Mouse (Mus musculus) large intestine, adult 2 months (tissue): ENCODE measurements around the gene Arrb2. TPM values are rescaled to one million over a fixed set of nuclear protein-coding genes. Genes with fewer than 3 reads are reported as not detected.
"Not testable (repeated sequence)": the region's sequence is repeated elsewhere in the genome, so short reads cannot be mapped to it uniquely, and the experiment has no call there.

Experiments
- DNase-seq: peaks from one replicate; pipeline ENCODE4 v3.0.0-alpha.2; 2012; ENCODE audit warnings: low read depth, low spot score
- WGBS: fragments of 180-500 bp; shearing (Covaris S2); methylation state at CpG from one replicate; pipeline ENCODE4 v1.1.7; 2018; 5-methylcytosine and 5-hydroxymethylcytosine counted together
- polyA plus RNA-seq: library from polyadenylated mRNA; depleted of rRNA; stranded (reverse); fragments of >200 nt; gene quantifications from 2 replicates; pipeline ENCODE4 v1.2.3, GENCODE M21; 2012

Arrb2 gene
- polyA plus RNA-seq, 1 experiment: 31.7 TPM

- no peak for DNase-seq
- 94% methylated on average over 7 of the region's 7 CpGs for WGBS
Measured at GRCm38 (mm10) chr11:70441882-70442281, 9.4 kb downstream of the Arrb2 start.

GRCm38 (mm10) chr11:70443964-70444363, 11.5 kb downstream of the Arrb2 start:
- no peak for DNase-seq
- WGBS: 63% methylated on average over 3 of the region's 3 CpGs

- no peak for DNase-seq
- WGBS: 46% methylated on average over 6 of the region's 6 CpGs
Measured at GRCm38 (mm10) chr11:70444667-70445066, 12.2 kb downstream of the Arrb2 start.

GRCm38 (mm10) chr11:70446756-70447155, 14.3 kb downstream of the Arrb2 start:
- WGBS: 52% methylated on average over 3 of the region's 3 CpGs
- no peak for DNase-seq

GRCm38 (mm10) chr11:70447373-70447772, 14.9 kb downstream of the Arrb2 start:
- WGBS: 81% methylated on average over 1 of the region's 1 CpGs
- no peak for DNase-seq

GRCm38 (mm10) chr11:70450926-70451325, 18.5 kb downstream of the Arrb2 start:
- 83% methylated on average over 2 of the region's 2 CpGs for WGBS
- no peak for DNase-seq

- under 1% methylated on average over 46 of the region's 46 CpGs for WGBS
- peak; percentile 95 for DNase-seq
Measured at GRCm38 (mm10) chr11:70451797-70452498, 19.5 kb downstream of the Arrb2 start, which contains the start of gene Med11. Gene Med11, plus strand, starts transcription at chr11:70451919.

GRCm38 (mm10) chr11:70453261-70454044, 21.0 kb downstream of the Arrb2 start:
- DNase-seq: no peak
- 65% methylated on average over 9 of the region's 9 CpGs for WGBS

GRCm38 (mm10) chr11:70458688-70459600, 26.5 kb downstream of the Arrb2 start, which contains the start of gene Zmynd15:
Gene Zmynd15, plus strand, starts transcription at chr11:70459433.
- 9% methylated on average over 32 of the region's 32 CpGs for WGBS
- DNase-seq: no peak

- no peak for DNase-seq
Measured at GRCm38 (mm10) chr11:70459601-70460101, 27.2 kb downstream of the Arrb2 start, which contains the start of gene Cxcl16. Gene Cxcl16, minus strand, starts transcription at chr11:70459984.

GRCm38 (mm10) chr11:70463970-70464369, 31.5 kb downstream of the Arrb2 start:
- no peak for DNase-seq
- 83% methylated on average over 5 of the region's 5 CpGs for WGBS

More at GRCm38 (mm10) chr11:70459601-70460101, 27.2 kb downstream of the Arrb2 start, which contains the start of gene Cxcl16:
- 2% methylated on average over 30 of the region's 30 CpGs for WGBS

GRCm38 (mm10) chr11:70465211-70465610, 32.8 kb downstream of the Arrb2 start:
- 66% methylated on average over 16 of the region's 16 CpGs for WGBS
- no peak for DNase-seq

GRCm38 (mm10) chr11:70465824-70466223, 33.4 kb downstream of the Arrb2 start:
- 6% methylated on average over 23 of the region's 23 CpGs for WGBS
- DNase-seq: no peak

GRCm38 (mm10) chr11:70467902-70468619, 35.6 kb downstream of the Arrb2 start:
- WGBS: 57% methylated on average over 5 of the region's 5 CpGs
- no peak for DNase-seq

GRCm38 (mm10) chr11:70469764-70470163, 37.3 kb downstream of the Arrb2 start:
- WGBS: 87% methylated on average over 3 of the region's 3 CpGs
- no peak for DNase-seq

GRCm38 (mm10) chr11:70472716-70473115, 40.3 kb downstream of the Arrb2 start:
- no peak for DNase-seq

- not testable (repeated sequence) for DNase-seq
- WGBS: 72% methylated on average over 5 of the region's 5 CpGs
Measured at GRCm38 (mm10) chr11:70473291-70473690, 40.9 kb downstream of the Arrb2 start.

GRCm38 (mm10) chr11:70474872-70475534, 42.6 kb downstream of the Arrb2 start:
- peak; percentile 56 for DNase-seq
- 28% methylated on average over 12 of the region's 12 CpGs for WGBS
